Mouse (Mus musculus) brain, embryonic 18.5 days (tissue): ENCODE measurements around the gene Dot1l.

Source experiments
- DNase-seq: peaks from one replicate; pipeline ENCODE4 v3.0.0-alpha.2; 2012; ENCODE audit warnings: low read depth, low spot score

Dot1l gene

DNA sequence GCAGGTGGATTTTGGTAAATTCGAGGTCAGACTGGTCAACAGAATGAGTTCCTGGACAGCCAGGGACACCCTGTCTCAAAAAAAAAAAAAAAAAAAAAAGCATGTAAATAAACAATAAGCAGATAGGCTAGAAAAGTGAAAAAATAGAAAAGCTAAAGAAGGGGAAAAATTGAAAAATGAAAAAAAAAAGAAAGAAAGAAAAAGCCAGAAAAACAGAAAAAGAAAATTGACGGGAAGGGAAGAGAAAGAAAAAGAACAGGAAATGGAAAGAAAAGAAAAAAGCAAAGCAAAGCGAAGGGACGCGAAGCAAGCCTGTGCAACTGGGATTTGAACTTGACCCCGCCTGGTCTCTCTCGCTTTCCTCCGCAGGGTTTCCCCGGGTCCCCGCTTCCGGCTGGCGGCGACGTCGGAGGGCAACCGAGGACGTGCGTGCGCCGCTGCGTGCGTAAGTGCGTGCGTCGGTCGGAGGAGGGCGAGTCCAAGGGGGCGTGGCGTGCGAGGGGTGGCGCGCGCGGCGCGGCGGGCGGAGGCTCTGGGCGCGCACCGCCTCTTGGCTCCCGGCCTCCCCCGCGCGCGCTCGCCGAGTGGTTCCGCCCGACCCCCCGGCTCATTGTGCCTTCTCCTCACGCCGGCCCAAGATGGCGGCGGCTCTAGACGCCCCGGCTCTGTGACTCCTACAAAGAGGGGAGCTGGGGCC is at the start of gene Dot1l:
Gene Dot1l (plus strand): TSS at position 613 of the 697 bp plus-strand sequence.
- DNase-seq = peak; percentile 91

DNA sequence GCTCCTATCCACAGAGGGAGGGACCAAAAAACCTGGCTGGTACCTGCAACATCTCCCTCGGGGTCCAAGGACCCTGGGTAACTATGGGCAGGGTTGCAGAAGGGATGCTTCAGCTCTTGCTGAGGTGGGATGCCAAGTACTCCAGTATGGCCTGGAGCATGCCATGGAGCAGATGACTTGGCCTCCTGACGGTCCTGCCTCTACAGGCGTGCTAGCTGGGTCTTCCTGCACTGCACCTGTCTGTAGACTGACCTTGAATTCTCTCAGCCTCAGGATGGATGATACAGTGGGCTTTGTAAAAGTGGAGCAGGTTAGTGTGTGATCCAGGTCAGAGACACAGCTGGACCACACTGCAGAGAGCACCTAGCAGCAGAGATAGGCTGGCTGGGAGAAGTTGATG is 49.5 kb upstream of the Dot1l start:
- DNase-seq = no peak

DNA sequence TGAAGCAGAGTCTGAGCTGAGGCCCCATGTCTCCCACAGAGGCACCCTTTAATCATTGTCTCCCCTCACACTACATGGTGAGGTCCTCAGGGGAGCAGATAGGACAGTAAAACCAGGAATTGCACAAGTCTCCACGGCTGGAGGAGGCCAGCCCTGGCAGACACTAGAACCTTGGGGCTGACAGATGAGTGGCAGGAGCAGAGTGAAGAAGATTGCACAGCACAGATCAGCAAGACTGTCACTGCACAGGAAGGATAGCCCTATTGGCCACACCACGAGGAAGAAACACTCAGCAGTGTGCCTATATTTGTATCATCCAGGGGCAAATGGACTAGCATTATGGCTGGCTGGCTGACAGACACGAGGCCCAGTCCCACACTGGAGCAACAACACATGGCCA is 44.2 kb upstream of the Dot1l start:
- no peak for DNase-seq

DNA sequence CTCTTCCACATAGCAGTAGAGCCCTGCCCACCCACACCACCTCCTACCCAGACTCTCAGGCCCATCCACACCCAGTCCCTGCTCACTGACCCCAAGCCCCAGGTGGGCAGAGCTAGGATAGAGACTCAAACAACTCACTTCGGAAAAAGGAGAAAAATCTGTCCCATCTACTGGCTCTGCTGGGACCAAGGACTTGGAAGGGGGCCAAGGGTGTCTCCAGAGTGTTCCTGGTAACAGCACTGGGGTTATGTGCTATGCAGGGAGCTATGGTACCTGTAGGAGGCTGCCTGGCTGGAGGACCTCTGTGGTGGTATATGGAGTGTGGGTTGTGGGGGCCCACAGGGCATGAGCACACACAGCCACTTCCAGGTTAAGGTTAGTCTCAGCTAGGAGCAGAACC is 37.7 kb upstream of the Dot1l start:
- DNase-seq = no peak

DNA sequence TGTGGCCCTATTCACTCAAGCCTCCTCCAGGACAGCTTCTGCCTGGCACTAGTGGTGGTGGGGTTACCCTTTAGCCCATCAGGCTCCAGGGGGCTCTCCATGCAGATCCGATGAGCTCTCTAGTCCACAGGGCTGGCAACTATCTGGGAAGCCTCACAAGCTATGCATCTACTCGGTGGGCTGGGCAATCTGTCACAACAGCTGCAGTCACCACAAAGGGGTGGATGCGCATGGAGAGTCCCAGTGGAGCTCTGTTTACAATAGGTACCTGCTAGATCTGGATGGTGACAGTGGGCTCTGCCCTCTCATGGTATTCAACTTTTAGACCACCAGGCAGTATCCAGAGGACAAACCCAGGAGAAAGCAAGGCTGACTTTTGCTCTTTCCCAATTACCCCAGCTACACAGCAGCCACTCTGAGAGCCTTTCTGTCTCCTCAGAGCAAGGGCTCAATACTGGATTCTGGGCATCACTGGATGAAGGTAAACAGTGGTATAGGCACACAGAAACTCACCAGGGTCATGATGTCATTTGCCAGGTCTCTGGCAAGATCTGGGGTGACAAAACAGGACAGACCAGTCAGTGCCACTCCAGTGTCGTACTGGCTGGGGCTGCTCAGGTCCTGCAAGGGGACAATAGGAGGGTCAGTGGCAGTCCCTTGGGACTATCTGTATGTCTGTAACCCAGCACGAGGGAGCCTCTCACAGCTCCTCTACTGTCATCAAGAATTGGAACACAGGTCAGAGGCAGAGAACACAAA is 27.5 kb upstream of the Dot1l start:
- DNase-seq = no peak

DNA sequence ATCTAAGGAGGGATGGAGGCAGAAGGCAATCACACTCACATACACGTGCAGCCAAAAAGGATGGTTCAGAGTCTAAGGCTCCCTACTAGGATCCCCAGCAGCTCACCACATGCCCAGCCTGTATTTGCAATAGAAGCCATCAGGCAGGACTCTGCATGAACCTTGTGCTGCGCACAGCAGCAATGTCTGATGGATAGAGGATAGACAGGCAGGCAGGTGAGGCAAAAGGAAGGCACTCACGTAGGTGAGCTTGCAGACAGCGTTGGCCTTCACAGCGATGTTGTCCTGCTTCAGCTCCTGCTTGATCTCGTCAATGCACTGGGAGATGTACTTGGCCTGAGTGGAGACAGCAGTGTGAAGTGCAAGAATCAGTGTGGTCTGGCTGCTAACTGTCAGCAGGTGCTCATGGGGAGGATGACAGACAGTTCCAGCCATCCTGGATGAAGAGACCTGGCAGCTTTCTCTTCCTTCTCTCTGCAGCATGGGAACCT is 22.4 kb upstream of the Dot1l start:
- DNase-seq = no peak

DNA sequence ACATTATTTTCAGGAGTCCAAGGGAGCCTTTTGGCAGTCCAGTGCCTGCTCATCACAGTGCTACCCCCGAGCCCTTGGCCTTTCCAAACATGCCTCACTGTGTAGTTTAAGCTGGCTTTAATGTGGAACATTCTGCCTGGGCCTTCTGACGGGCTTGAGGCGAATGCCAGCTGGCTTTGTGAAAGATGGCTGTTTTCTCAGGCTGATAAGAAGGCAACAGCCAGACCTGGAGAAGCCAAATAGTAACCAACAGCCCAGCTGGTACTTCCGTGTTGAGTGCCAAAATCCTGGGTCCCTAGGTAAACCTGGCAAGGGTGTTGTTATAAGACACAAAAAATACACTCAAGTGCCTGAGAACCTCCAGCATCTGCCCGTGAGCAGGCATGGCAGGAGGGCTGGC is 18.3 kb upstream of the Dot1l start:
- no peak for DNase-seq

DNA sequence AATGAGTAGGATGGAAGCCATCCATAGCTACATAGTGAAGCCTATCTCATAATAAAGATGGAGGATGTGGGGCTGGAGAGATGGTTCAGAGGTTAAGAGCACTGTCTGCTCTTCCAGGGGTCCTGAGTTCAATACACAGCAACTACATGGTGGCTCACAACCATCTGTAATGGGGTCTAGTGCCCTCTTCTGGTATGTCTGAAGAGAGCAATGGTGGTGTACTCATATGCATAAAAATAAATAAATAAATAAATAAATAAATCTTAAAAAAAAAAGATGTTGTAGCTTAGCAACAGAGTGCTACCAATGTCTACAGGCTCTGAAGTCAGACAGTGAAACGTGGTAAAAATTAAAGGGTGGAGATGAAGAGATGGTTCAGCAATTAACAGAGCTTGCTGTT is 16.3 kb upstream of the Dot1l start:
- DNase-seq = no peak

DNA sequence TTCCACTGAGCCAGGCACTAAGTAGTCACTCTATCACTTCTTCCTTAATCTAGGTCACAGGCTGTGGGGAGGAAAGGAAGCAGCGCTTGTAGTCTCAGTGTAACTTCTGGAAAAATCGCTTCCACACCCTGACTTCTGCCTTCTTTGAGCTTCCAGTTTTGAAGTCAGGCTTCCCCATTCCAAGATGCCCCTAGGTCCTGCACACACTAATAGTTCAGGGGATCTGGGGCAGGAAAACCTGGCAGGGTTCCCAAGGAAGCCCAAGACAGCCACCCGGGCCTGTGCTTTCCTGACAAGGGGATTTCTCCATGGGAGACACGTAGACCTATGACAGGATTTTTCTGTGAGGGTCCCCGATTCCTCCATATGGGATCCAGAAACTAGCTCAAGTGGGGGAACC is 13.9 kb upstream of the Dot1l start:
- DNase-seq = no peak

DNA sequence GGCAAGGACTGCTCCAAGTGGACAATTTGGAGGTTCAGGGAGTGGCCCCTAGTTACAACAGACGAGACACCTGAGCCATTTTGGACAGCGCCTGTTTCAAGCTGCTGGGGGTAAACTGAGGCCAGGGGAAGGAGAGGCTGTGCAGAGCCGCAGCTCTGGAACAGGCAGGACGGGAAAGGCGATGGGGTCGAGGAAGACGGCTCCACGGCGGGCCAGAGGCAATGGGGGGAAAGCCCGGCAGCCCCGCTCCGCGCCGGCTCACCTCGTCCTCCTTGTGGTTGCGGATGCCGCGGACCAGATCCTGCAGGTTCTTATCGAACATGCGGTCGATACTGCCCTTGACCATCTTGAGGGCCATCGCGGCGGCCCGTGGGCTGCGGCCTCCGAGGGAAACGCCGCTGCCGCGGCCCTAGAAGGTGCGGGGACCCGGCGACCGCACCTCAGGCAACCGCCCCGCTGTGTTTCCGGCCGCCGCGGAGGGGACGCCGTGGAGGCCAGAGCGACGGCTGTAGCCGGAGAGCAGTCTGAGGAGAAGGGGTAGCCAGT is 13.3 kb upstream of the Dot1l start:
- DNase-seq = no peak

DNA sequence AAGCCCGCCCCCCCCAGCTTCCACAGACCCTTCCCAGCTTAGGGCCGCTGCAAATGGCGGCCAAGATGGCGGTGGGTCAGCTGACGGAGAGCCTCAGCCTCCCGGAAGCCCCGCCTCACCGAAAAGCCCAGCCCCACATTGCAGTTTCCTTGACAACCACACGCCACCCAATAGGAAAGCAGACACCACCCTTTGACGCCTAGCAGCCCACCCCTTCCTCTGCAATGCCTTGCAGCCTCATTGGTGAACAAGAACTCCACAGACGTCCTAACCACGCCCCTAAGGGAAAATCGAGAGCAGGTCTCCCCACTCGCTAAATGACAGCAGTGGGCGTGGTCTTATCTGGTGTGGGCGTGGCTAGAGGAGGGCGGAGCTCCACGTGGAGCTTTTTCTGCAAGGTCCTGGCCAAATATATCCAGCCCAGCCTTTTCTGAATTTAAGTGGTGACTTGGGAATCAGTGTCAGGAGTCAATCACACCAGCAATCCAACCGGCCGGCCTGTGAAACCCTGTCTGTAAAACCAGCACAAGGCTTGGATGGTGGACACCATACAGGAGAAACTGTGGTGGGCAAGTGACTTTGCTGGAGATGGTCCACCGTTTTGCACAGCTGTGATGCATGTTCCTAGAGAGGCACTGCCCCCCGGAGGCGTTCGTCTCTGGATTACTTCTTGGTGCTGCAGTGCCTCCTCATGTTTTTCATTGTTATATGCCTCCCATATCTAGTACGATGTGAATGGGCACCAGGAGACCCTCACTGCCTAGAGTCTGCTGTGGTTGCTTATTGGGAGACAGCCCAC is 12.6 kb upstream of the Dot1l start, which contains the start of gene Ap3d1:
Gene Ap3d1 (minus strand): TSS at position 85 of the 799 bp plus-strand sequence.
- DNase-seq = peak; percentile 99

DNA sequence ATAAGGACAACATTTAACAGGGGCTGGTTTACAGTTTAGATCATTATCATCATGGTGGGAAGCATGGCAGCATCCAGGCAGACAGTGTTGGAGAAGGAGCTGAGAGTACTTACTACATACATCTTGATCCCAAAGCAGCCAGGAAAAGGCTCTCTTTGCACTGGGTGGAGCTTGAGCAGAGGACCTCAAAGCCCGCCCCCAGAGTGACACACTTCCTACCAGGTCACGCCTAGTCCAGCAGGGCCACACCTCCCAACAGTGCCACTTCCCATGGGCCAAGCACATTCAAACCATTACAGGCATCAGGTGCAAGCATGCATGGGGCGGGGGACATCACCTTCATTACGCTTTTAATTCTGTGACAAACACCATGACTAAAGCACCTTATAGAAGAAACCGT is 10.7 kb upstream of the Dot1l start:
- no peak for DNase-seq

DNA sequence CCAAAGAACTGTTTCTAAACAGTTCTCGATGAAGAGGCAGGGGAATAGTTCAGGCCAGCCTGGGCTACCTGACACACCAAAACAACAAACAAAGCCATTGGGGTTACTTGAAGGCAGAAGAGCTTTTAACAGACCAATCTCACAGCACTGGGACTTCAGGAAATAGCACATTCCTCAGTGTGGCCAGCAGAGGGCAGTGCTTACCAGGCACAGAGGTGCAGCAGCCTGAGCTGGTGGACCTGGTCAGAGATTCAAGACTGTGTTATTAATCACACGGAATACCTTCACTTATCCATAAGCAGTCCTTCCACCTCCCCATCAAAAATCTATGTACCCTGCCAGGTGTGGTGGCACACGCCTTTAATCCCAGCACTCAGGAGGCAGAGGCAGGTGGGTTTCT is 7.6 kb upstream of the Dot1l start:
- peak; percentile 43 for DNase-seq

DNA sequence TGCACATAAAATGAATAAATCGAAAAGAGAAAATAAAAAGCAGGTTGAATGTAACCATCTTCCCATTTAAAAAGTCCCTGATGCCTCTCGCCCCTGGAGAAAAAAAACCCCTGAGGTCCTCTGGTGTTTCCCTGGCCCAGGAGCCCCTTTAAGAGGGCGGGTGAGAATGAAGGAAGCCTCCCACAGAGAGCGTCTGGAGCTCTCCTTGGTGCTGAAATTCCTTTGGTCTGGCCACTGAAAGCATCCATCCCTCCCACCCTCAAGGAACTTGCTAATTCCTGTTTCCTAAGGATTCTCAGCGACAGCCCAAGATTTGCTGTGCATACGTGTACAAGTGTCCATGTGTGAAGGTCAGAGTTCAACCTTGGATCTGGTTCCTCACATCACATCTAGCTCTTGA is 6.4 kb upstream of the Dot1l start:
- no peak for DNase-seq

DNA sequence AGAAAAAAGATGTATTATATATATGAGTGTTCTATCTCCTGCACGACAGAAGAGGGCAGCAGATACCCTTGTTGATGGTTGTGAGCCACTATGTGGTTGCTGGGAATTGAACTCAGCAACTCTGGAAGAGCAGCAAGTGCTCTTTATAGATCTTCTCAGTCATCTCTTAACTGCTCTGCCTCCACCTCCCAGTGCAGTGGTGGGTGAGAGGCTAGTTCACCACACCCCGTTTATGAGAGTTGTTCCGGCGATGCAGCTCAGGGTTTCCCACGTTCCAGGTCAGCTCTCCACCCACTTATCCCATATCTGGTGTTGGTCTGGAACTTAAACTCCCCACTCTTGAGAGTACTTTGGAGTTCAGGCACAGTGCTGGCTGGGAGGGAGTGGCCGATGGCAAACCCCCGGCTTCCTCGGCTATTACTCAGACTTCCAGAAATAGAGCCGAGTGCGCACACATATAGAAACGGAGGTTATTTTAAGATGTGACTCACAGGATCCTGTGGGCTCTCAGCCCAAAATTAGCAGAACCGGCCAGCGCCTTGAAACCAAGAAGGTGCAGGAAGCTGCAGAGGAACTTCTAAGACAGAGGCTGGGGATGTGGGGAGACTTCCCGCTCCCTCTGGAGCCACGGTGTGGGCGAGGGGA is 3.7 kb upstream of the Dot1l start:
- no peak for DNase-seq

DNA sequence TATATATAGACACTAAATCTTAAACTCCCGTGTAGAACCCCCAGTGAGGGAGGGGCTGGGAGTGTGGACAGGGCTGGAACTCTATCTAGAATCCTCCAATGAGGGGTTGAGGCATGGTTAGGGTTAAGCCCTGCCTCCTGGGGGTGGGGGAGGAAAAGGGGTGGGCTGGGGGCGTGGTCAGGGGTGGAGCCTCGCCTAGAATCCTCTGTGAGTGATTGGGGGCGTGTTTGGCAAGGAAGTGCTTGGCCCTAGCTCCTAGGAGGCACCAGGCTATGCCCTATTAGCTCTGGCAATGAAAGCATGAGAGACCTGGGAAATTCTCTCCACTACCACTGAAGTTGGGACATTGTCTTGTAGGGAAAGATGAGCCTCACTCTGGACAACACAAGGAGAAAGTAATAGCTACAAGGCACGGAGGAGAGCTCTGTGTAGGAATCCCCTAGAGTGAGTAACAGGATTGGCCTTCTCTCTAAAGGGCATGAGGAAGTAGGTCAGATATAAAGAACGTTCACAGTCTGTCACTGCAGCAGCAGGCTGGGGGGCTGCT is 2.9 kb upstream of the Dot1l start:
- no peak for DNase-seq

DNA sequence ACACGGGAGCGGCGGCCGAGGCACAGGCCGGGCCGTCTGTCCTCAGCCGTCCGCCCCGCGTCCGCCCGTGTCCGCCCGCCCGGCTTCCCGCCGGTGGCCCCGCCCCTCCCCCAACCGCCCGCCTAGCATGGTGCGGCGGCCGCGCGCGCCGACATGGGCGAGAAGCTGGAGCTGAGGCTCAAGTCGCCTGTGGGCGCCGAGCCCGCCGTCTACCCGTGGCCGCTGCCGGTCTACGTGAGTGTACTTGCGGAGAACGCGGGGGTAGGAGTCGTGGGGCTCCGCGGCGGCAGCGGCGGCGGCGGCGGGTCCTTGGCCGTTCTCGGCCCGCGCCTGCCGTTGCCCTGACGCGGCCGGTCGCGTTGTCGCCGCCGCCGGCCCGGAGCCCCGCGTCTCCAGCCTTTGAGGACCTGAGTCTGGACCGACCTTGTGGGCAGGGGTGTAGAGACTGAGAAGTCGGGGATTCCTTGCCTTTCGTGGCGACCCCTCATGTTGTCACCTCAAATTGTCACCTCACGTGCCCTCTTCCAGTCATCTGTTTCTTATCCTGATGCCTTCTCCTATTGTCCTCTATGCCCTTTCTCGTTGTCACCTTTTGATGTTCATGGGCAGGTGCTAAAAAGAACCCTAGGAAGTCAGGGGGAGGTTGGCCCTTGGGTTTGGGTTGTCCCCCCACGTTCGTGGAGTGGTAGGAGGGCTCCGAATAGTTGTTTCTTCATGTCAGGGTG is 447 bp downstream of the Dot1l start:
- DNase-seq = no peak

DNA sequence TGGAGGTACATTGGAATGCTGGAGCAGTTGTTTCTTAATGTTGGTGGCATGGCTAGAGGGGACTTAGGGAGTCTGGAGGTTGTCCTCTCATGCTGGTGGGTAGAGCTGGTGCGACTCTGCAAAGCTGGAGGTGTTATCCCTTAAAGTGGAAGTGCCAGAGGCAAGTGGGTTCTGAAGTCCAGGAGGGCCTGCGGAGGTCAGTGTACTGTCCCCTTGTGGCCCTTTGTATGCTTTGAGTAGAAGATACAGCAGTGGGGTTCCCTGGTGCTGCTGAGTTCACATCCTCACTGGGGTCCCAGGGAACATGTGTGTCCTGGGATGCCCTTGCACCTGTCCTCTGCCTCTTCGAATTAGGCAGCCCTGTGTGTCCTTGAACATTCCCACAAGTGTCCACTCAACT is 1.1 kb downstream of the Dot1l start:
- no peak for DNase-seq

DNA sequence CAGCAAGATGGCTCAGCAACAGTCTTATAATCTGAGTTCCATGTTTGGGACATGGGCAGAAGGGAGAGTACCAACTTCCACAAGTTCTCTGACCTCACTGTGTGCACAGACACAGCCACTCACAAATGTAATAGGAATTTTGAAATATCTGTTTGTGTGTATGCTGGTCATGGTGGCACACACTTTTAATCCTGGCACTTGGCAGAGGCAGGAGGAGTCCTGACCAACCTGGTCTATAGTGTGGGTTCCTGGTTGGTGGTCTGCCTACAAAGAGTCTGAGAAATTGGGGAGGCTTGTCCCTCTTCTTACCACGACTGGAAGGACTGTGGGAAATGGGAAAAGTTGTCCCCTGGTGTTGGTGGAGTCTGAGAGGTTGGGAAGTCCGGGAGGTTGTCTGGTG is 1.5 kb downstream of the Dot1l start:
- DNase-seq = no peak

DNA sequence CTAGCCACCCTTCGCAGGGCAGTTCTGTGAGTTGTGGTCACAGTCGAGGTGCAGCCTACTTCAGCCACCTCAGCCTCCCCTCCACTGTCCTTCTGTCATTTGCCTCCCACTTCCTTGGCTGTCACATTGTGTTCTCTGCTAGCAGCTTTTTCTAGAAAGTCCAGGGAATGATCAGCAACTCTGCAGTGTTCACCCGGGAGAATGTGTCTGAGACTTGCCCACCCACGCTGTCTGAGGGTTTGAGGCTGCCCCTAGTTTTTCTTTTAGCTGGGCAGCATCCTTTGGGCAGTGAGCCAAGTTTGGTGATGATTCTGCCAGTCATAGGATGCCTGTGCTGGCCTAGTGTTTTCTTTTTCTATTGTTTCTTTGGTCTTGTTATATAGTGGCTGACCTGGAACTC is 2.0 kb downstream of the Dot1l start:
- no peak for DNase-seq

DNA sequence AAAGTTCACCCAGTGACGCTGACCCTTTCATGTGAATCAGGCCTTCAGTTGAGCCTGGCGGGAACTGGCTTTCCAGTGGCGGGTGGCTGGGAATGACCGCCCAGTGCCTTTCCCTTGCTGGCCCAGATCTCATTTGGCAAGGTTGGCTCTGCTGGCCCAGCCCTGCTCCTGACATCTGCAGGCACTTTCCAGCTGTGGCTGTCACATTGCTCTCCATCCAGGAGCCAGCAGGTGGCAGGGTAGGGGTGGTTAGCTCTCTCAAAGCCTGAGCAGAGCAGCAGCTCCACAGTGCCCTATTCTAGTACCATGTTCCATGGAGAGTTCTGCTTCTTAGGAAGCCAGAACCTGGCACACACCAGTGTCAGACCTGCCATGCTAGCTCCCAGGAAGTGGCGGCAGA is 2.7 kb downstream of the Dot1l start:
- DNase-seq = no peak
